Mouse (Mus musculus): ENCODE data around the gene Rbpjl. TPM values are rescaled to one million over a fixed set of nuclear protein-coding genes. Genes with fewer than 3 reads are reported as not detected.

Rbpjl gene
- total RNA-seq, 2 experiments from 2014 or later, result not detected

DNA sequence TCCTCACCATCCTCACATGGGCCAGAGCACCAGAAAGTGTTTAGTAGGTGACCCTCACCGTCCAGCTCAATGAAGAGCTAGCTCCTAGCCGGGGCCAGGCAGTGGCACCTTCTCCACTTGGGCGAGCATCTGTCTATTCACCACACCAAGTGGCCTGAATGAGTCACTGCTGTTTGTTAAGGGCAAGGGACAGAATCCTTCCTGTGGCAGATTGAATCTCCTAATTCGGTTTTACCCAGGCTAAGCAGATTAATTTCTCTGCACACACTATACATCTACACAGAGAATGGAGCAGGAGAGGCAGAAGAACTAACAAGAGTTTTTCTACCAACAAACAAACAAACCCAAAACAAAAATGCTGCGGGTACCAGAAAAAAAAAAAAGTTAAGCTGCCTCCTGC, 24.0 kb downstream of the Rbpjl start:
- ATAC-seq (replicated peaks; ENCODE audit: poor library complexity), result no peak

GRCm38 (mm10) chr2:164428451-164428850, 25.5 kb downstream of the Rbpjl start:
- no peak for ATAC-seq (replicated peaks; ENCODE audit: poor library complexity)

DNA sequence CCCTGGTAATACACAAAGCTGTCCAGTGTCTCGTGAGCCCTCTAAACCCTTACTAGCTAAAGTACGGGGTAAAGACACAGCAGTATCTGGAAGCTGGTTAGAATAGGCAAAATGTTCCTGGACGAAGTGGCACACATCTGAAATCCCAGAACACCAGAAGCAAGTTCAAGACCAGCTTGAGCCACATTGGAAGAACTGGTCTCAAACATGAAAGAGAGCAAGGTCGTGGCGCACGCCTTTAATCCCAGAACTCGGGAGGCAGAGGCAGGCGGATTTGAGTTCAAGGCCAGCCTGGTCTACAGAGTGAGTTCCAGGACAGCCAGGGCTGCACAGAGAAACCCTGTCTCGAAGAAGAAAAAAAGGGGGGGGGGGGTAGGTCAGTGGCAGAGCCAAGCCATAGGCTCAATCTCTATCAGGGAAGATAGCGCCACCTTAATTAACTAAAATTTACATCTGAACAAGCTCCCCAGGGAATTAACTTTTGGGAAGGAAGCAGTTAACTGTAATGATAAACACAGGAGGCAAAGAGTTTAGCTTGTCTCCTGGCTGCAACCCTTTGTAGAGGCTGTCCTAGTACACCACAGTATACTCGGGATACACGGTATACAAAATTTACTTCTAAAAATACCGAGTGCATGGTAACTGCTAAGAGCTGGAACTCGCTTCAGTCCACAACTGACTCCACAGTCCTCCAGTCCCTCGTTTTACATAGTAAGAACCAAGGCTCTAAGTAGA, 27.1 kb downstream of the Rbpjl start:
- ATAC-seq (replicated peaks; ENCODE audit: poor library complexity), result no peak

DNA sequence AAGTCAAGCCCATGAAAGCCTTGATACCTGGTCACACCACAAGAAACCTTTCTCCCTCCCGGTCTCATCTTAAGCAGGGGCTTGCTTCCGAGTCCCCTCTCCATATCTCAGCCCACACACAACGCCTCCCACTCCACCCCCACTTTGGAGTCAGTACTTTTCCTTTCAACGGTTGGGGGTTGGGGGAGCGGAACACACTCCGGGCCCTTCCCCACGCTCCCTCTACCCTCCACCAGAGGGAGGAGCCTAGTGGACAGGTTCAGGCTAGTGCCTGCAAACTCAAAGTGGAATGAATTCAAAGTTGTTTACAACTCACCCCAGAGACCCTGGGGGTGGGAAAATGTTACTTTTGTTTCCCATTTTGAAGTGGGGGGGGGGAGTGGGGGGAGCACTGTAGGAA, 27.8 kb downstream of the Rbpjl start:
- no peak for ATAC-seq (replicated peaks; ENCODE audit: poor library complexity)

DNA sequence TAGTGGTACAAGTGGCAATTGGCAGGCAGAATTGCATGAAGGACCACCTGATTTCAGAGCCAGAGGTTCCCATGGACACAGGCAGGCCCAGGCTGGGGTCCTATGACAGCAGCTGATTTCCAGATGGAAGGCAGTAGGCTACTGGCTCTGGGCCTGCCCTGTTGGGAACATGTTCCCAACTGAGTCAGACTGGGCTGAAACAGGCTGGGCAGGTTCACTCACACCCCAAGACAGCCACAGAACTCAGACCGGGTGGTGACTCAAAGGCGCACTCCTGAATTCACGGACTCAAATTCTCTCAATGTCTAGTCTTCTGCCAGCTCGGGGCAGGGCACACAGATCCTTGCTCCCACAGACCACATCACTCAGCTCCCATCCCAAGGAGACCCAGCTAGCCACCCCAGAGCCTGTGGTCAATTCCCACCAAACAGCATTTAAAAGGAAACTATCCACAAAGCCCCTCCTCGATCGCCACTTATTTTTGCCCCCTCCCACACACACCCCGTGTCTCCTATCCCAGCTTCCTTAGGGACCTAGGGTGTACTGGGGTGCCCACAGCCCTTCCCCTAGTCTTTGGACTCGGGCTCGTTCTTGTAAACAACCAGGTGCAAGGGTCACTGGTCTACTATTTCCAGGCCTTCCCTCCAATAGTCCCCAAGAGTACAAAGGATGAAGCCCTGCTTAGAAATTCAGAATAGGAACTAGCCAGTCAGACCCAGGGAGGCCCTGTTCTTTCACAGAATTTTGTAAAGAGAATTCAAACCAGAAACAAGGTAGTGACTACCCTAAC, 28.9 kb downstream of the Rbpjl start:
- no peak for ATAC-seq (replicated peaks; ENCODE audit: poor library complexity)

GRCm38 (mm10) chr2:164432541-164433191, 29.7 kb downstream of the Rbpjl start:
- ATAC-seq (replicated peaks; ENCODE audit: poor library complexity), result no peak

- ATAC-seq (replicated peaks; ENCODE audit: poor library complexity), result no peak
Observed at GRCm38 (mm10) chr2:164433278-164433895, 30.4 kb downstream of the Rbpjl start.

DNA sequence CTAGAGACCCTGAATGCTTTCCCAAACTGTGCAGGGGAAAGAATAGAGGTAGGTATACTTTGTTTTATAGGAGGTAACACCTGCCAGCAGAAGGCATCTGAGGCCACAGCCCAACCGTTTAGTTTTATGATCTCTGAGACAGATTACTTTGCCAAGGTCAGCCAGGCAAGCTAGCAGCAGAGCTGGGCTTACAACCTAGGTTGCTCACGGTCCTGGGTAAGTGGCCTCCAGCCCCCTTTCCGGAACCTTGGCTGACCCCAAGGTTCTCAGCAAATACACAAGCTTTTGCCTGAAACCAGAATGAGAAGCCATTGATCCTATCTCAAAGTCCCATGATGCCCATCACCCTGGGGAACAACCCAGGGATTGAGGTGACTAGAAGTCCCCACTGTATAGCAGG, 31.7 kb downstream of the Rbpjl start:
- no peak for ATAC-seq (replicated peaks; ENCODE audit: poor library complexity)

DNA sequence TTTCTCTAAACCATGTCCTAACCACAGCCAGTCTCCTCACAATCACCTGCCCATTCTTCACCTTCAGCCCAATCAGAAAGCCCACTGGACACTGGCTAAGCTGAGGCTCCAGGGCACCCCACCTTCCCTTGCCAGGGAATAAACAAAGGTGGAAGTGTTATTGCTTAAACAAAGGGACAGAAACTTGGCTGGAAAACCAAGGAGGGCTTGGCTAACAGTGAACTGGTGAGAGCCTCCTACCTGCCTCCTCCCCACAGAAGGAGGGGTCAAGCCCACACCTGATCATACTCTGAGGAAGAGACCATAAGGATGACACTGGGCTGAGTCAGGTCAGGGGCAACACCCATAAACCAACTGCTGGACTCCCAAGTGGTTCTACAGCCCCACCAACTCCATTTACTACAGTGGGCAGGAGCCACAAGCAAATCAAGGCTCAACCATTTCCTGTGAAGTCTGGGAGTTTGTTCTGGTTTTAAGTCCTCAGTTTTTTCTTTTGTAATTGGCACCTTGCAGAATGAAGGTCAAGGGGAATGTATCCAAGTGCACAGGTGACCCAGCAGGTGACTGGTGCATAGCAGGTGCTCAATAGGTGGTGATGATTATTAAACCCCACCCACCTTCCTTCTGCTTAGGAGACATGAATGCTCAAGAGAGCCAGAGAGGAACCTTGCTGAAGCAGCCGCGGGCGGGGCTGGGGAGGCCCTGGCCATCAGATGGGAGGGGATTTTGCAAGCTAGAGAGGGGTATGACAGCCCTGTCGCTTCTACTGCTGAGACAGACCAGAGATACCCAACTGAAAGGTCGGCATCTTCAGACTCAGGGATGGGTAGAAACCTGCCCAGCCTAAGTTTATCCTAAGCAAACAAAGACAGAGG, 32.5 kb downstream of the Rbpjl start:
- no peak for ATAC-seq (replicated peaks; ENCODE audit: poor library complexity)

DNA sequence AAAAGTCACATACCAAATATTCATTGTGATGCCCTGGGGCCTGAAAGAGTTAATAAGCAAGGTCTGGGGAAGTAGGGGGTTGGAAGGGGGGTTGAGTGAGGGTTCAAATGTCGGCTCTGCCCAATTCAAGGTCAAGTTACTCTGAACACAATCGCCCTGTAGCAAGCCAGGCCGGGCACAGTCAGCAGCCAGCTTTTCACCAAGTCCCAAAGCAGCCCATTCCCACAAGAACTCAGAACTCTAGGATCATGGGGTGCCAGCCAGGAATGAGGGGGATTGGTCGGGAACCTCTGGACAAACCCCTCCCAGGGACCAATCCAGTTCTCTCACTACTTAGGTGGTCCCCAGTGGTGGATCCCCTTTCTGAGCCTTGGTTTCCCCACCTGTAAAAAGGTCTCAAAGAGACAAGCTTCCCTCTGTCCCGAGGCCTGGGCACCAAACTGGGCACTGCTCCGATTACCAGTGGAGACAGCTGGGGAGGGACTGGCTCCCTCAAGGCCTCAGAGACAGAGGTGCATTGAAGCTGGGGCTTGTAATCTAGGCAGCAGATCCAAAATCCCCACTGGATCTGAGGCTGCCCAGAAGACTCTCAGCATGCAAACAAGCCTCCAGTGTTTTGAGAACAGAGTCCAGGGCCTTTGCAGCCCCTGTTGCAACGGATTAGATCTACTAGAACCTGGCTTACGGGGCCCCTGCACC, 33.4 kb downstream of the Rbpjl start:
- ATAC-seq (replicated peaks; ENCODE audit: poor library complexity), result no peak

- ATAC-seq (replicated peaks; ENCODE audit: poor library complexity), result no peak
Observed at GRCm38 (mm10) chr2:164436961-164437360, 34.0 kb downstream of the Rbpjl start.

- no peak for ATAC-seq (replicated peaks; ENCODE audit: poor library complexity)
Observed at GRCm38 (mm10) chr2:164437710-164438109, 34.8 kb downstream of the Rbpjl start.

- no peak for ATAC-seq (replicated peaks; ENCODE audit: poor library complexity)
Observed at GRCm38 (mm10) chr2:164438257-164438656, 35.3 kb downstream of the Rbpjl start.

DNA sequence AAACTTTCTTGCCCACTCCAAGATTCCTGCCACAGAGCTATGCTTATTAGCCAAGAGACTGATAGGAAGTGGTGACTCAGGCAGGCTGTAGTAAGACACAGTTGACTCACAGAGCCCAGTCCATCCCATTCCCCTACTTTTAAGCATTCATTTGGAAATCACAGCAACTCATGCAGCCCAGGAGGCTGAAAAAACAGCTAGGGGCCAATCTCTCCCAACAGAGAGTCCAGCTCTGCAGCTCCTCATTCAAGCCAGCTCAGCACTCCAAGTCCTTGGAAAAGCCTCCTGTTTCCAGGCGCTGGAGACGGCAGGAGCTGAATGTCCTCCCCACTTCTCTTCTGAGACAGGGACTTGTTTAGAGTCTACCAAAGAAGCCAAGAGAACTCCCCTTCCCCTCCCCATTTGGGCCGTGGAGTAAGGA, 36.1 kb downstream of the Rbpjl start:
- ATAC-seq (replicated peaks; ENCODE audit: poor library complexity), result no peak

GRCm38 (mm10) chr2:164440314-164440713, 37.4 kb downstream of the Rbpjl start:
- ATAC-seq (replicated peaks; ENCODE audit: poor library complexity), result no peak

GRCm38 (mm10) chr2:164441155-164441554, 38.2 kb downstream of the Rbpjl start:
- peak; percentile 87 for ATAC-seq (replicated peaks; ENCODE audit: poor library complexity)

GRCm38 (mm10) chr2:164441731-164442130, 38.8 kb downstream of the Rbpjl start:
- ATAC-seq (replicated peaks; ENCODE audit: poor library complexity), result no peak

DNA sequence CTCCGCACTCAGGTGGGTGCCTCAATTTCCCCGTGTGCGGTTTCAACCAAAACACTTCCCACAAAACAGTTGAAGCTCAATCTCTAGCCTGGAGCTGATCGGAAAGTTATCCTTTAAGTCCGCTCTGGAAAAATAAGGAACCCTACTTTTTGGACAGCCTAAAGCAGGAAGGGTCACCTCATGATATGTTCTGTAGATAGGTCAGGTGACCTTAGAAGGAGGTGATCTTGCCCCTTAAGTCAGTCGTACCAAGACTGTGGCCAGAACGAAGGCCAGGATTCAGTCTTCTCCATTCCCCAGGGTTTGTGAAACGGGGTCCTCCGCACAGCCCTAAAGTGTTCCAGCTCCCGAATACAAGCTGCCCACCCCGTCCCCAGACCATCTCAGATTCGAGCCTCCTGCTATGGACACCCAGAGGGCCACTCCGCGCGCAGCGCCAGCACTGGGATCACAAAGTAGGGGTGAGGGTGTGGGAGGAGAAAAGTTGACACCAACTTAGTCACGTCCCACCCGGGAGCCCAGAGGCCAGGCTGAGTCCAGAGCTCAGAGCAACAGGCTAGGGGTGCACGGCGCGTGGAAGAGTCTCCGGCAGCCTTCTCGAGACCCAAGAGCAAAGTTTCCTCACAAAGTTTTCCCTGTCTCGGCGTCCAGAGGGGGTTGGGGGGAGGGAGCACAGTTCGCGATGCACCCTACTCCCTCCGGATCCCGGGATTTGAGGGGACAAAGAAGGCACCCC, 39.5 kb downstream of the Rbpjl start:
- ATAC-seq (replicated peaks; ENCODE audit: poor library complexity), result no peak

- 0 out of 2 replicates have a peak, but pooled peaks have one; percentile 24 for ATAC-seq (replicated peaks; ENCODE audit: poor library complexity)
Observed at GRCm38 (mm10) chr2:164443051-164443437, 40.1 kb downstream of the Rbpjl start.

All from megakaryocyte progenitor cell, adult 5-6 weeks (primary cell).